Mouse (Mus musculus): ENCODE data around the gene Scrn2. TPM values are rescaled to one million over a fixed set of nuclear protein-coding genes. Genes with fewer than 3 reads are reported as not detected.
A peak's percentile ranks its signal among the peaks of the same experiment; 100 is the strongest.

Scrn2 gene
- polyA plus RNA-seq, 1 experiment from 2014 or later, result 20.1 TPM

GRCm38 (mm10) chr11:96995836-96996772 is 33.6 kb upstream of the Scrn2 start:
- no peak for ATAC-seq (ENCODE audit: insufficient read depth, low FRiP score, low read depth)
- no peak overlapping the region for H3K4me3 ChIP-seq (replicated peaks)
- no peak overlapping the region for H3K9ac ChIP-seq
- H3K36me3 ChIP-seq, result no peaks in the 10 kb centered on the region
- no peak overlapping the region for H3K4me2 ChIP-seq
- H3K27me3 ChIP-seq (replicated peaks), result peaks cover 4% of the 10 kb centered on the region; the same call in 1 of the 2 replicates
- 78% methylated on average over 15 of the region's 15 CpGs for WGBS
- H3K27ac ChIP-seq, result no peak overlapping the region
- H3K4me1 ChIP-seq, result peaks cover 23% of the 10 kb centered on the region
- H3K9me3 ChIP-seq, result no peaks in the 10 kb centered on the region

- peak overlapping the region; percentile 64 for H3K4me2 ChIP-seq
- no peaks in the 10 kb centered on the region for H3K9me3 ChIP-seq
- 30% methylated on average over 17 of the region's 17 CpGs for WGBS
- peaks cover 23% of the 10 kb centered on the region for H3K4me1 ChIP-seq
- ATAC-seq (ENCODE audit: insufficient read depth, low FRiP score, low read depth), result no peak
- peak overlapping the region; percentile 30 for H3K4me3 ChIP-seq (replicated peaks)
- H3K9ac ChIP-seq, result 0 out of 2 replicates have a peak overlapping the region, but pooled peaks have one; percentile 13
- no peak overlapping the region for H3K27ac ChIP-seq
- H3K27me3 ChIP-seq (replicated peaks), result peaks cover 4% of the 10 kb centered on the region; the same call in 1 of the 2 replicates
- no peaks in the 10 kb centered on the region for H3K36me3 ChIP-seq
These were observed 32.9 kb upstream of the Scrn2 start for GRCm38 (mm10) chr11:96996773-96997379.

- WGBS, result 12% methylated on average over 30 of the region's 30 CpGs
- peak overlapping the region; percentile 64 for H3K4me2 ChIP-seq
- peaks cover 4% of the 10 kb centered on the region; the same call in 1 of the 2 replicates for H3K27me3 ChIP-seq (replicated peaks)
- peak; percentile 44; the same call in 1 of the 2 replicates for ATAC-seq (ENCODE audit: insufficient read depth, low FRiP score, low read depth)
- H3K36me3 ChIP-seq, result no peaks in the 10 kb centered on the region
- peaks cover 20% of the 10 kb centered on the region for H3K4me1 ChIP-seq
- H3K9me3 ChIP-seq, result no peaks in the 10 kb centered on the region
- no peak overlapping the region for H3K27ac ChIP-seq
- 0 out of 2 replicates have a peak overlapping the region, but pooled peaks have one; percentile 13 for H3K9ac ChIP-seq
- H3K4me3 ChIP-seq (replicated peaks), result peak overlapping the region; percentile 30
These were observed 32.3 kb upstream of the Scrn2 start for GRCm38 (mm10) chr11:96997380-96997956.

- 25% methylated on average over 5 of the region's 5 CpGs for WGBS
- Histone ChIP-seq H3K27ac (no peak overlapping the region), H3K36me3 (no peaks in the 10 kb centered on the region), H3K9ac (no peak overlapping the region), H3K4me1 (no peaks in the 10 kb centered on the region), H3K4me2 (no peak overlapping the region), H3K9me3 (no peaks in the 10 kb centered on the region), H3K4me3 (replicated peaks) (no peak overlapping the region), H3K27me3 (replicated peaks) (0 out of 2 replicates have a peak, but pooled peaks cover 12% of the 10 kb centered on the region)
- no peak for ATAC-seq (ENCODE audit: insufficient read depth, low FRiP score, low read depth)
These were observed 26.6 kb upstream of the Scrn2 start for GRCm38 (mm10) chr11:97003170-97003569.

- no peak overlapping the region for H3K4me3 ChIP-seq (replicated peaks)
- H3K9ac ChIP-seq, result no peak overlapping the region
- H3K4me1 ChIP-seq, result no peaks in the 10 kb centered on the region
- no peaks in the 10 kb centered on the region for H3K9me3 ChIP-seq
- no peak overlapping the region for H3K4me2 ChIP-seq
- no peak for ATAC-seq (ENCODE audit: insufficient read depth, low FRiP score, low read depth)
- 0 out of 2 replicates have a peak, but pooled peaks cover 16% of the 10 kb centered on the region for H3K27me3 ChIP-seq (replicated peaks)
- no peaks in the 10 kb centered on the region for H3K36me3 ChIP-seq
- H3K27ac ChIP-seq, result no peak overlapping the region
- 49% methylated on average over 9 of the region's 9 CpGs for WGBS
These were observed 22.5 kb upstream of the Scrn2 start for GRCm38 (mm10) chr11:97007093-97007794.

GRCm38 (mm10) chr11:97009198-97009790 is 20.4 kb upstream of the Scrn2 start:
- Histone ChIP-seq H3K27ac (no peak overlapping the region), H3K4me1 (no peaks in the 10 kb centered on the region), H3K4me3 (replicated peaks) (no peak overlapping the region), H3K4me2 (no peak overlapping the region), H3K9me3 (no peaks in the 10 kb centered on the region), H3K36me3 (no peaks in the 10 kb centered on the region), H3K27me3 (replicated peaks) (0 out of 2 replicates have a peak, but pooled peaks cover 16% of the 10 kb centered on the region), H3K9ac (no peak overlapping the region)
- no peak for ATAC-seq (ENCODE audit: insufficient read depth, low FRiP score, low read depth)
- WGBS, result 47% methylated on average over 8 of the region's 8 CpGs

- no peak within 1 kb of the TSS for H3K27ac ChIP-seq
- ATAC-seq (ENCODE audit: insufficient read depth, low FRiP score, low read depth), result no peak
- no peaks in the 10 kb centered on the region for H3K36me3 ChIP-seq
- 29% methylated on average over 8 of the region's 8 CpGs for WGBS
- no peak within 1 kb of the TSS for H3K9ac ChIP-seq
- 0 out of 2 replicates have a peak, but pooled peaks cover 6% of the 10 kb centered on the region for H3K4me1 ChIP-seq
- no peak within 1 kb of the TSS for H3K4me3 ChIP-seq (replicated peaks)
- H3K4me2 ChIP-seq, result no peak within 1 kb of the TSS
- peaks cover 31% of the 10 kb centered on the region for H3K27me3 ChIP-seq (replicated peaks)
- no peaks in the 10 kb centered on the region for H3K9me3 ChIP-seq
These were observed 16.5 kb upstream of the Scrn2 start, which contains the start of gene Sp6 for GRCm38 (mm10) chr11:97013121-97013670. Gene Sp6 (plus strand): TSS chr11:97013394.

GRCm38 (mm10) chr11:97017696-97018582 is 11.8 kb upstream of the Scrn2 start:
- Histone ChIP-seq H3K36me3 (no peaks in the 10 kb centered on the region), H3K4me1 (peaks cover 35% of the 10 kb centered on the region), H3K9ac (no peak overlapping the region), H3K4me3 (replicated peaks) (peak overlapping the region; percentile 42), H3K27ac (no peak overlapping the region), H3K4me2 (peak overlapping the region; percentile 69), H3K27me3 (replicated peaks) (peaks cover 66% of the 10 kb centered on the region), H3K9me3 (no peaks in the 10 kb centered on the region)
- no peak for ATAC-seq (ENCODE audit: insufficient read depth, low FRiP score, low read depth)
- 2% methylated on average over 36 of the region's 36 CpGs for WGBS

GRCm38 (mm10) chr11:97018583-97019344 is 11.0 kb upstream of the Scrn2 start:
- H3K27me3 ChIP-seq (replicated peaks), result peaks cover 73% of the 10 kb centered on the region
- H3K4me1 ChIP-seq, result peaks cover 35% of the 10 kb centered on the region
- H3K9ac ChIP-seq, result no peak overlapping the region
- under 1% methylated on average over 67 of the region's 68 CpGs for WGBS
- 0 out of 2 replicates have a peak, but pooled peaks have one; percentile 36 for ATAC-seq (ENCODE audit: insufficient read depth, low FRiP score, low read depth)
- no peaks in the 10 kb centered on the region for H3K36me3 ChIP-seq
- H3K9me3 ChIP-seq, result no peaks in the 10 kb centered on the region
- peak overlapping the region; percentile 42 for H3K4me3 ChIP-seq (replicated peaks)
- H3K27ac ChIP-seq, result 0 out of 2 replicates have a peak overlapping the region, but pooled peaks have one; percentile 1
- peak overlapping the region; percentile 69 for H3K4me2 ChIP-seq
